Mouse (Mus musculus) thymus, postnatal 14 days (tissue): ENCODE data around the gene Cpsf6.

Source experiments
- DNase-seq: peaks from one replicate; pipeline ENCODE4 v3.0.0; 2021

Cpsf6 gene

GRCm38 (mm10) chr10:117384386-117385085 is 4.7 kb upstream of the Cpsf6 start:
- no peak for DNase-seq

- no peak for DNase-seq
These were observed 4.1 kb upstream of the Cpsf6 start for GRCm38 (mm10) chr10:117383941-117384340.

GRCm38 (mm10) chr10:117382996-117383550 is 3.3 kb upstream of the Cpsf6 start:
- no peak for DNase-seq

GRCm38 (mm10) chr10:117382146-117382545 is 2.3 kb upstream of the Cpsf6 start:
- DNase-seq = no peak

- DNase-seq = no peak
These were observed 1.1 kb upstream of the Cpsf6 start for GRCm38 (mm10) chr10:117380721-117381570.

GRCm38 (mm10) chr10:117379441-117379840 is 374 bp downstream of the Cpsf6 start:
- DNase-seq = no peak

GRCm38 (mm10) chr10:117378642-117379041 is 1.2 kb downstream of the Cpsf6 start:
- no peak for DNase-seq

- DNase-seq = no peak
These were observed 1.6 kb downstream of the Cpsf6 start for GRCm38 (mm10) chr10:117378291-117378555.

- no peak for DNase-seq
These were observed 2.2 kb downstream of the Cpsf6 start for GRCm38 (mm10) chr10:117377431-117378290.

GRCm38 (mm10) chr10:117376580-117377189 is 3.1 kb downstream of the Cpsf6 start:
- peak; percentile 98 for DNase-seq

- peak; percentile 60 for DNase-seq
These were observed 3.8 kb downstream of the Cpsf6 start for GRCm38 (mm10) chr10:117375841-117376579.

- DNase-seq = no peak
These were observed 4.7 kb downstream of the Cpsf6 start for GRCm38 (mm10) chr10:117375163-117375562.

GRCm38 (mm10) chr10:117363106-117363505 is 16.7 kb downstream of the Cpsf6 start:
- peak; percentile 70 for DNase-seq

GRCm38 (mm10) chr10:117358891-117359290 is 20.9 kb downstream of the Cpsf6 start:
- no peak for DNase-seq

- no peak for DNase-seq
These were observed 36.8 kb downstream of the Cpsf6 start for GRCm38 (mm10) chr10:117343000-117343399.

GRCm38 (mm10) chr10:117342406-117342805 is 37.4 kb downstream of the Cpsf6 start:
- no peak for DNase-seq

GRCm38 (mm10) chr10:117341029-117341428 is 38.8 kb downstream of the Cpsf6 start:
- no peak for DNase-seq

GRCm38 (mm10) chr10:117339241-117339640 is 40.6 kb downstream of the Cpsf6 start:
- peak; percentile 13 for DNase-seq

GRCm38 (mm10) chr10:117337946-117338345 is 41.9 kb downstream of the Cpsf6 start:
- no peak for DNase-seq

GRCm38 (mm10) chr10:117335649-117336048 is 44.2 kb downstream of the Cpsf6 start:
- DNase-seq = no peak

- peak; percentile 31 for DNase-seq
These were observed 49.3 kb downstream of the Cpsf6 start for GRCm38 (mm10) chr10:117330521-117330920.

- DNase-seq = no peak
These were observed 56.0 kb downstream of the Cpsf6 start for GRCm38 (mm10) chr10:117323782-117324181.
